9 mouse cellular contexts compared by ENCODE assay signal in the genomic region with DNA sequence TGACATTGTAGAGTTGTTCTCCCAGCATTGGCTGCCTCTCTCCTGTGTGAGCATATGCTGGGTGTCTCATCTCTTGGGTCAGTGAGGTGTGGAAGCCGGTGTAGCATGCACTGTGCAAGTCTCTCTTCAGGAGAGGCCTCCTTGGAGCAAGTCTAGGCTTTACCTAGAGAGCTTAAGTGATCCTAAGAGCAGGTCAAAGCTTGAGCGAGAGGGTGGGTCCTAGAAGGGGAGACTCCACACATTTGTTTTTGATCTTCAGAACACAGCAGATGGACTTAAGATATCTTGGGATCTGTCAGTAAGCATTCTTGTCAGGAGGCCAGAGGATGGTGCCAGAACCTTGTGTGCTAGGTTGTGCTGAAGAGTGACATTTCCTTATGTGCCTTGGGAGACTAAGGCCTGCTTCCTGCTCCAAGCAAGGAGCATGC.
DNase-seq lines count a peak whose midpoint lies in the region; ATAC-seq and TF ChIP-seq lines count a peak whose summit lies in the region.
"Had no signal": no experiment of that assay in that cellular context is flagged by ENCODE, and none has a peak within 500 bp of the region (broad histone marks: within the 10 kb centered on the region; RNA-seq: fewer than 3 reads in every experiment).

No protein-coding gene starts in this region.

- intact Hi-C loops in gastrocnemius, adult 2 months (cut with DNase I) = loop anchor here (5.0 kb wide), 1 partner anchor 47 kb away; no protein-coding TSS in a partner anchor

- no peak overlapping the region for H3K9ac ChIP-seq in kidney, embryonic 14.5 days (ENCODE audit: low read depth, low read length)
- H3K9ac ChIP-seq in lung, postnatal 0 days (replicated peaks; ENCODE audit: low read depth) = no peak overlapping the region
- H3K9ac ChIP-seq in midbrain, embryonic 13.5 days (replicated peaks) = no peak overlapping the region
- H3K9ac ChIP-seq: liver, embryonic 14.5 days had no signal

- TF ChIP-seq EP300 in lung, postnatal 0 days (IDR thresholded peaks at IDR 0.05) = no peak

- 83% methylated on average over 2 of the region's 2 CpGs for WGBS in kidney, embryonic 14.5 days
- WGBS in lung, postnatal 0 days = 69% methylated on average over 2 of the region's 2 CpGs
- 87% methylated on average over 2 of the region's 2 CpGs for WGBS in midbrain, embryonic 13.5 days

- no peaks in the 10 kb centered on the region for H3K9me3 ChIP-seq in kidney, embryonic 14.5 days (ENCODE audit: control insufficient read depth, low read length)
- no peaks in the 10 kb centered on the region for H3K9me3 ChIP-seq in lung, postnatal 0 days (ENCODE audit: low read length)
- H3K9me3 ChIP-seq in midbrain, embryonic 13.5 days = no peaks in the 10 kb centered on the region

- H3K27ac ChIP-seq in kidney, embryonic 14.5 days (ENCODE audit: low read depth, low read length) = no peak overlapping the region
- peak overlapping the region; percentile 69 for H3K27ac ChIP-seq in gastrocnemius, adult 2 months
- no peak overlapping the region for H3K27ac ChIP-seq in lung, postnatal 0 days (ENCODE audit: low read length)
- no peak overlapping the region for H3K27ac ChIP-seq in midbrain, embryonic 13.5 days
- H3K27ac ChIP-seq: liver, embryonic 14.5 days had no signal

- no peaks in the 10 kb centered on the region for H3K4me1 ChIP-seq in kidney, embryonic 14.5 days (ENCODE audit: control insufficient read depth, insufficient read depth, low read length)
- H3K4me1 ChIP-seq in lung, postnatal 0 days (ENCODE audit: insufficient read depth, low read depth, low read length) = peaks cover 9% of the 10 kb centered on the region
- no peaks in the 10 kb centered on the region for H3K4me1 ChIP-seq in midbrain, embryonic 13.5 days (replicated peaks)

- ATAC-seq in kidney, embryonic 14.5 days (ENCODE audit: low FRiP score, low TSS enrichment) = no peak
- peak; percentile 56 for ATAC-seq in lung, postnatal 0 days
- no peak for ATAC-seq in midbrain, embryonic 13.5 days

- H3K36me3 ChIP-seq in kidney, embryonic 14.5 days (ENCODE audit: control insufficient read depth, insufficient read depth, low read length) = no peaks in the 10 kb centered on the region
- no peaks in the 10 kb centered on the region for H3K36me3 ChIP-seq in lung, postnatal 0 days (ENCODE audit: insufficient read depth, low read length)
- H3K36me3 ChIP-seq in midbrain, embryonic 13.5 days = no peaks in the 10 kb centered on the region

- no peak overlapping the region for H3K4me3 ChIP-seq in kidney, embryonic 14.5 days (ENCODE audit: low read length)
- H3K4me3 ChIP-seq in gastrocnemius, adult 2 months = no peak overlapping the region
- no peak overlapping the region for H3K4me3 ChIP-seq in lung, postnatal 0 days (ENCODE audit: low read depth, low read length)
- no peak overlapping the region for H3K4me3 ChIP-seq in midbrain, embryonic 13.5 days (replicated peaks)

- no peak overlapping the region for H3K4me2 ChIP-seq in kidney, embryonic 14.5 days (replicated peaks; ENCODE audit: low read depth, low read length)
- no peak overlapping the region for H3K4me2 ChIP-seq in lung, postnatal 0 days (replicated peaks; ENCODE audit: low read depth, low read length)
- H3K4me2 ChIP-seq in midbrain, embryonic 13.5 days (replicated peaks) = no peak overlapping the region

- TF ChIP-seq CTCF in gastrocnemius, adult 2 months (IDR thresholded peaks at IDR 0.05) = no peak
- TF ChIP-seq CTCF in lung, postnatal 0 days (IDR thresholded peaks at IDR 0.05) = peak; percentile 61

- H3K27me3 ChIP-seq in kidney, embryonic 14.5 days (ENCODE audit: control insufficient read depth, insufficient read depth, low read length) = no peaks in the 10 kb centered on the region
- no peaks in the 10 kb centered on the region for H3K27me3 ChIP-seq in lung, postnatal 0 days (replicated peaks; ENCODE audit: insufficient read depth, low read length)
- no peaks in the 10 kb centered on the region for H3K27me3 ChIP-seq in midbrain, embryonic 13.5 days

- peak; percentile 42 for DNase-seq in kidney, adult 18-20 months
- DNase-seq in cerebellum, adult 11 months = peak; percentile 57
- peak; percentile 81 for DNase-seq in gastrocnemius, adult 2 months
- DNase-seq in lung, postnatal 0 days (ENCODE audit: low spot score) = peak; percentile 50
- DNase-seq in right cerebral cortex, postnatal 14 days = no peak
- DNase-seq in adrenal gland, adult 2 months = no peak

Comparison
In these comparisons a context has a peak if more than half of its experiments do, and no peak if none do; other contexts are left out.
1. DNase-seq: peak in kidney, adult 18-20 months (single experiment), cerebellum, adult 11 months (single experiment), gastrocnemius, adult 2 months (single experiment) and lung, postnatal 0 days (single experiment); none in right cerebral cortex, postnatal 14 days (single experiment) and adrenal gland, adult 2 months (single experiment).